Mouse (Mus musculus): ENCODE results near the gene Hoxa1. TPM values are rescaled to one million over a fixed set of nuclear protein-coding genes. Genes with fewer than 3 reads are reported as not detected.

Hoxa1 gene
- polyA plus RNA-seq, 1 experiment from 2014 or later, result 0.77 TPM

DNA sequence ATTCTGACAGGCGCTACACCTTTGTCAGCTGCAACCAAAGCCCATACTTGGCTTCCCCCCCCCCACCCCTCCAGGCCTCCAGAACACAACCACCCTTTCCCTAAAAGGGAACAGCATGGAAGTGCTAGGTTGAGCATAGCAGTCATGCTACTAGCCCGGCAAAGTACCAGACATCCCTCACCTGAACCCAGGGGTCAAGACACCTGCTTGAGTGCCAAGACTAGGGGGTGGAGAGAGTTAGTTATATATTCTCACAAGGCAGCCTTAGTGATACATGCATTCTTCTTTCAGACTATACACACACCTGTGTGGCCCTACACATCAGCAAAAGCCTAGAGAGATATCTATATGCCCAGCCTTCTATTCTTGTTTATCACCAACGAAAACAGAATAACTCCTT, 27.7 kb upstream of the Hoxa1 start:
- Histone ChIP-seq H3K4me3 (no peak overlapping the region), H3K27ac (no peak overlapping the region), H3K4me2 (replicated peaks) (no peak overlapping the region), H3K4me1 (no peaks in the 10 kb centered on the region), H3K36me3 (no peaks in the 10 kb centered on the region), H3K9ac (no peak overlapping the region), H3K27me3 (peaks cover 100% of the 10 kb centered on the region), H3K9me3 (no peaks in the 10 kb centered on the region)
- ATAC-seq (ENCODE audit: insufficient number of reproducible peaks, insufficient read depth, low FRiP score, low TSS enrichment), result no peak
- WGBS, result 10% methylated on average over 3 of the region's 3 CpGs

DNA sequence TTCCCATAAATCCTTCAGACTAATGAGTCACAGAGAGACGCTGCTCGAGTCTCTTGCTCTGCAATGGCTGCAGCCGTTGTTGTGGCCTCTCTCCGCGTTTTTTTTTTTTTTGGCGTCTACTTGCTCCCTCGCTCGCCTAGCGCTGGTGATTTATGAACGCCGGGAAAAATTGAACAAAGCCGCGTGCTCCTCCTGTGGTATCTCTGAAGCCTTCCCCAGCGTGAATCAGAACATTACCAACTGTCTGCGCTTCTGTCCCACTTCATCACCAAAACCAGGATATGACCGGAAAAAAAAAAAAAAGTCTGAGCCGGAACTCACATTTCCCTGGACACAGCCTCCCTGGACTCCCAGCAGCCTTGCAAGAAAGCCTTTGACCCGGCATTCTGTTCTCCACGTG, 27.1 kb upstream of the Hoxa1 start:
- Histone ChIP-seq H3K27ac (no peak overlapping the region), H3K36me3 (no peaks in the 10 kb centered on the region), H3K9me3 (no peaks in the 10 kb centered on the region), H3K4me1 (no peaks in the 10 kb centered on the region), H3K4me3 (no peak overlapping the region), H3K4me2 (replicated peaks) (no peak overlapping the region), H3K27me3 (peaks cover 100% of the 10 kb centered on the region), H3K9ac (no peak overlapping the region)
- ATAC-seq (ENCODE audit: insufficient number of reproducible peaks, insufficient read depth, low FRiP score, low TSS enrichment), result no peak
- WGBS, result 1% methylated on average over 19 of the region's 19 CpGs

DNA sequence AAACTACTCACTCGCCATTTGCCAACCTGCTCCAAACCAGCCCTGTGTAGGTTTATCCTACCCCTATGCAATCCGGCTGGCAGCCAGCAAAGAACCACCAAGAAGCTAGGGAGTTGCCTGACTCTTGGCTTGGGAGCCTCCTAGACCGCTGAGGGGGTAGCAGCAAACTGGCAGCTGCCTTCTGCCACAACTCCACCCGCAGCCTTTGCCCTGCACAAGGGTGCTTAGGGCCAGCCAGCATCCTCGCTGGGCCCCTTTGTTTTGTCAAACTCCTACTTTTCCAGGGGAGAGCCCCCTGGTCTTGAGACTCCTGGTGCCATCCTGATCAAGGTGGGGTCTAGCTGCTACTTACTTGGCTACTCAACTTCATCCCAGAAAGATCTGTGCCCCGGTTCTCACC, 26.6 kb upstream of the Hoxa1 start:
- Histone ChIP-seq H3K4me3 (no peak overlapping the region), H3K4me1 (no peaks in the 10 kb centered on the region), H3K27ac (no peak overlapping the region), H3K9ac (no peak overlapping the region), H3K36me3 (no peaks in the 10 kb centered on the region), H3K27me3 (peaks cover 100% of the 10 kb centered on the region), H3K9me3 (no peaks in the 10 kb centered on the region), H3K4me2 (replicated peaks) (no peak overlapping the region)
- ATAC-seq (ENCODE audit: insufficient number of reproducible peaks, insufficient read depth, low FRiP score, low TSS enrichment), result no peak
- WGBS, result 2% methylated on average over 6 of the region's 6 CpGs

GRCm38 (mm10) chr6:52183311-52184080, 25.4 kb upstream of the Hoxa1 start:
- Histone ChIP-seq H3K9me3 (no peaks in the 10 kb centered on the region), H3K4me3 (no peak overlapping the region), H3K36me3 (no peaks in the 10 kb centered on the region), H3K4me2 (replicated peaks) (no peak overlapping the region), H3K4me1 (no peaks in the 10 kb centered on the region), H3K27me3 (peaks cover 100% of the 10 kb centered on the region), H3K9ac (no peak overlapping the region), H3K27ac (no peak overlapping the region)
- no peak for ATAC-seq (ENCODE audit: insufficient number of reproducible peaks, insufficient read depth, low FRiP score, low TSS enrichment)
- 7% methylated on average over 10 of the region's 10 CpGs for WGBS

GRCm38 (mm10) chr6:52182793-52183192, 24.7 kb upstream of the Hoxa1 start:
- Histone ChIP-seq H3K9ac (no peak overlapping the region), H3K36me3 (no peaks in the 10 kb centered on the region), H3K9me3 (no peaks in the 10 kb centered on the region), H3K4me1 (no peaks in the 10 kb centered on the region), H3K4me3 (no peak overlapping the region), H3K27me3 (peaks cover 100% of the 10 kb centered on the region), H3K4me2 (replicated peaks) (no peak overlapping the region), H3K27ac (no peak overlapping the region)
- ATAC-seq (ENCODE audit: insufficient number of reproducible peaks, insufficient read depth, low FRiP score, low TSS enrichment), result no peak
- 3% methylated on average over 1 of the region's 1 CpGs for WGBS

- no peak overlapping the region for H3K4me2 ChIP-seq (replicated peaks)
- no peak for ATAC-seq (ENCODE audit: insufficient number of reproducible peaks, insufficient read depth, low FRiP score, low TSS enrichment)
- H3K27me3 ChIP-seq, result peaks cover 99% of the 10 kb centered on the region
- H3K4me3 ChIP-seq, result no peak overlapping the region
- H3K36me3 ChIP-seq, result no peaks in the 10 kb centered on the region
- H3K27ac ChIP-seq, result no peak overlapping the region
- WGBS, result 16% methylated on average over 2 of the region's 2 CpGs
- no peaks in the 10 kb centered on the region for H3K9me3 ChIP-seq
- no peak overlapping the region for H3K9ac ChIP-seq
- H3K4me1 ChIP-seq, result no peaks in the 10 kb centered on the region
Measured at GRCm38 (mm10) chr6:52182030-52182429, 23.9 kb upstream of the Hoxa1 start.

DNA sequence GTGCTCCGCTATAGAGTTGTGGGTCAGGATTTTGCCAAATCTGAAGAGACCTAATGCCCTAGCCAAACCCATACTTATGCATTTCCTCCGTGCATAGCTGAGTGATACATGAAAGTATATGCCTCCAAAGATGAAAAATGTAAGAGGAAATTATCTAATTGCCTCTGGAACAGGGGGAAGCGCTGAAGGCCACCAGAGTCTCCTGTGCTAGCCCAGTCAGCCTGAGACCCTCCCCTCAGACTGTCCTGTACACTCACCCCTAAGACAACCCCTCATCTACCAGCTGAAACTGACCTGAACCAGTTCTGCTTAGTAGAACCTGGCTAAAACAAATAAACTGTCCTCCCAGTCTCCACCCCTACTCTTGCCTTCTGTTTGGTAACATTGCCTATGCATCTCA, 22.6 kb upstream of the Hoxa1 start:
- Histone ChIP-seq H3K36me3 (no peaks in the 10 kb centered on the region), H3K9ac (no peak overlapping the region), H3K4me3 (no peak overlapping the region), H3K9me3 (no peaks in the 10 kb centered on the region), H3K4me2 (replicated peaks) (no peak overlapping the region), H3K27ac (no peak overlapping the region), H3K27me3 (peaks cover 99% of the 10 kb centered on the region), H3K4me1 (no peaks in the 10 kb centered on the region)
- 3% methylated on average over 3 of the region's 3 CpGs for whole genome bisulfite sequencing
- no peak for ATAC-seq (ENCODE audit: insufficient number of reproducible peaks, insufficient read depth, low FRiP score, low TSS enrichment)

DNA sequence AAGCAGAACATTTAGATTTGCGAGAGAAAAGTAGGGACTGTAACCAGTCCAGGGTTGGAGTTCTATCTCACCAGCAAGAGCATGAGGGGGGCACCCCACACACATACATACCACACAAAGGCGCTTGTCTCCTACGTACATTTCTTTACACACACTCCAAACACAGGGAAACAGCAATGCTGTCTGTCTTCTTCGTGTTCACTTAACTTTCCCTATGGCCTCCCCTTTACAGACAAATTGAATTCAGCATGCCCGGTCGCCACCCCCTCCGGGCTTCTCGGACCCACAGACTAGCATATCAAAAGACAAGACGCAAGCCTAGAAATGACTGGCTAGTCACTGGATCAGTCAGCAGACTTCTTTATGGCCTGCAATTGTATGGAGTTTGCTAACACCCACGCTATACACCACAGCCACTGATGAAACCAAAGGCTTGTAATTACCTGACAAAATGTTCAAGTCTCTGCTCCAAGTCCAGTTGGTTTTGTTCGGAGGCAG, 22.1 kb upstream of the Hoxa1 start:
- Histone ChIP-seq H3K9ac (no peak overlapping the region; the same call in 1 of the 2 replicates), H3K27ac (no peak overlapping the region), H3K9me3 (no peaks in the 10 kb centered on the region), H3K36me3 (no peaks in the 10 kb centered on the region), H3K4me3 (no peak overlapping the region), H3K27me3 (peaks cover 99% of the 10 kb centered on the region), H3K4me1 (no peaks in the 10 kb centered on the region), H3K4me2 (replicated peaks) (no peak overlapping the region)
- no peak for ATAC-seq (ENCODE audit: insufficient number of reproducible peaks, insufficient read depth, low FRiP score, low TSS enrichment)
- under 1% methylated on average over 11 of the region's 11 CpGs for WGBS

GRCm38 (mm10) chr6:52179690-52180089, 21.6 kb upstream of the Hoxa1 start:
- WGBS, result 2% methylated on average over 10 of the region's 10 CpGs
- Histone ChIP-seq H3K9ac (no peak overlapping the region; the same call in 1 of the 2 replicates), H3K9me3 (no peaks in the 10 kb centered on the region), H3K27me3 (peaks cover 99% of the 10 kb centered on the region), H3K4me1 (no peaks in the 10 kb centered on the region), H3K4me2 (replicated peaks) (no peak overlapping the region), H3K36me3 (no peaks in the 10 kb centered on the region), H3K27ac (no peak overlapping the region), H3K4me3 (no peak overlapping the region; the same call in 1 of the 2 replicates)
- ATAC-seq (ENCODE audit: insufficient number of reproducible peaks, insufficient read depth, low FRiP score, low TSS enrichment), result no peak

DNA sequence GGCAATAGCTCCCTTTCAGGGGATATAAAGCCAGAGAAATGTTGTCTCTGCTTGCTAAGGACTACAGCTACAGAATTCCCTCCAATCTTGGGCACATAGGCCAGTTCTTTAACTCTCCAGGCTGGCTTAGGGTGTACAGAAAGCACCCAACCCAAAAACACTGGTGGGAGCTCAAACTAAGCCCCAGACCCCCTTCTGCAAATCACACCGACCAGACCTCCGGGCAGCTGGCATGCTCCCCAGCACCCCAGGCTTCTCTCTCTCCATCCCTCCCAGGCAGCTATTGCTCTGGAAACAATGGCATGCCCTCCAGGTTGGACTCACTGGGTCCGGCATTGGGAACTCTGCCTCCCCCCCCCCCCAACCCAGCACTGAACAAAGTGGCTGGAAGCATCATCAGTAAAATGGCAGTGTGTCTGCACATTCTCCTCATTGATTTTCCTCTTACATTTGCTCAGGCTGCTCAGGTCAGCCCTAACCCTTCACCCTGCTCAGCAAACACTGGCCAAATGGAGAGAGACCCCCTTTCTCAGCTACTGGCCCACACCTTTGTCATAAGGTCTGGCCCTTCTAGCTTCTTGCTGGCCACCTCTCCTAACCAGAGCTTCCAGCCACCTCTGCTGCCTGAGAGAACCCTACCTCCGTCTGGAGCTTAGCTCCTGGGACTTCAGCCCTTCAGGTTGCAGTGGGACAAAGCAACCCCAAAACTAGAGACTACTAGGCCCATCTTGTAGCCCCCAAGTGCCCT, 21.0 kb upstream of the Hoxa1 start:
- Histone ChIP-seq H3K4me3 (no peak overlapping the region), H3K9me3 (no peaks in the 10 kb centered on the region), H3K4me2 (replicated peaks) (no peak overlapping the region; the same call in 1 of the 2 replicates), H3K27ac (no peak overlapping the region), H3K36me3 (no peaks in the 10 kb centered on the region), H3K4me1 (no peaks in the 10 kb centered on the region), H3K9ac (no peak overlapping the region), H3K27me3 (peaks cover 97% of the 10 kb centered on the region)
- WGBS, result 3% methylated on average over 4 of the region's 4 CpGs
- ATAC-seq (ENCODE audit: insufficient number of reproducible peaks, insufficient read depth, low FRiP score, low TSS enrichment), result no peak

DNA sequence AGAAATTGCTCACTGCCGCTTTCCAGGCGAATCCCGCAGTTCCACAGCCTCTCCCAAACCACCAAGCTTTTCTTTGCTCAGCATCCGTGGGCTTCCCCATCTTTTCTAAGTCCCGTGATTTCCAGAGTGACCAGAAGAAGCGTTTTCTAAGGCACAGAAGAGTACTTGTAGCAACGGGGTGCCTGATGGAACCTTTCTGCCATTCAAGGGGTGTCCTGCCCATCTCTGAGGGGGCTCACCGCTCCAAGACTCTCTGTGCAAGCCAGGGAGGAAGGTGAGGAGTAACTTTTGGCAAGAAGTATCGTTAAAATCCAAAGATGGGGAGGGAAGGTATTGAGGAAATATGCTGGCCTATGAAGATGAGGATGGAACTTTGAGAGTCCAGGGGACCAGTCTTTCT, 19.7 kb upstream of the Hoxa1 start:
- H3K4me2 ChIP-seq (replicated peaks), result no peak overlapping the region
- H3K27me3 ChIP-seq, result peaks cover 95% of the 10 kb centered on the region
- WGBS, result 1% methylated on average over 9 of the region's 9 CpGs
- H3K4me3 ChIP-seq, result peak overlapping the region; percentile 11; the same call in 1 of the 2 replicates
- H3K4me1 ChIP-seq, result peaks cover under 1% of the 10 kb centered on the region; the same call in 1 of the 2 replicates
- no peak for ATAC-seq (ENCODE audit: insufficient number of reproducible peaks, insufficient read depth, low FRiP score, low TSS enrichment)
- no peak overlapping the region for H3K27ac ChIP-seq
- no peaks in the 10 kb centered on the region for H3K36me3 ChIP-seq
- H3K9me3 ChIP-seq, result no peaks in the 10 kb centered on the region
- H3K9ac ChIP-seq, result no peak overlapping the region; the same call in 1 of the 2 replicates
